Mouse (Mus musculus): ENCODE measurements around the gene Olfr64. TPM values are rescaled to one million over a fixed set of nuclear protein-coding genes. Genes with fewer than 3 reads are reported as not detected.

The Olfr64 gene
- not detected for polyA plus RNA-seq (2017; shearing (Covaris generic))

GRCm38 (mm10) chr7:103894385-103894784, at the start of gene Olfr64:
Gene Olfr64 (minus strand): TSS chr7:103894485.

DNA sequence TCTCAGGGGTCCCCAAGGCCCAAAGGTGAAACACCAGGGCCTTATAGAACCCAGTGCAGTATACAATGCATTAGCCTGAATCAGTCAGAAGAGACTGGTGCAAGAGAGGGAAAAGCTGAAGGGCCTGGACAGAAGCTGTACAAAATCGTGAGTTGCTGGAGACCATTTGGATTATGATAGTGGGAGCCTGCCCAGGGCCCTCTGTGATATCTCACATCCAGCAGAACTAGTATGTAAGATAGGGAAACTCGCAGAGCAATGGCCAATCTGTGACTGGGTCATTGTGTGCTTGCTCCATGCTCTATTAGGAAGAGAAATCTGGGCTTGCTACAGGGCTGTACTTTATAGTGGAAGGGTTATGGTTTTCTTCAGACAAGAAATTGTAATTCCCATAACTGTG, 40.0 kb upstream of the Olfr64 start, which contains the start of gene Olfr632:
TSS of gene Olfr632 (plus strand) at position 84 of the 400 bp plus-strand sequence.

GRCm38 (mm10) chr7:103928525-103928924, 34.2 kb upstream of the Olfr64 start, which contains the start of gene Olfr631:
Gene Olfr631 (plus strand): TSS chr7:103928825.

DNA sequence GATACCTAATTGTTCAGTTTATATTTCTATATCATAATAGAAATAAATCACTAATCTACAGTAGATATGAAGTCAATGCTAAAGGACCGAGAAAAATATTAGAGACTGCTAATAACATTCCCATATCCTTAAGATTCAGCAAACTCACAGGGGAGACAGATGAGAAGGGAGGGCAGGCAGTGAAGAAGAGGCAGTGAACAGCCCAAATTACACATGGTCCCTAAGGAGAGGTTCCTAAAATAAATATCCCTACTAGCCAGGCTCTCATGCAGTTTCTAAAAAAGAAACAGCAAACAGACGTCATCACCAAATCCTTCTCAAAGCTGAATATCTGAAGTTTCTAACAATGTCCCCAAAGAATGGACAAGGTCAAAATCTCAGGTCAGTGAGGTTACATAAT, 8.9 kb upstream of the Olfr64 start, which contains the start of gene Olfr65:
TSS of gene Olfr65 (plus strand) at position 301 of the 400 bp plus-strand sequence.

GRCm38 (mm10) chr7:103886152-103886551, 8.1 kb downstream of the Olfr64 start, which contains the start of gene Olfr66:
Gene Olfr66 (minus strand): TSS chr7:103886252.

DNA sequence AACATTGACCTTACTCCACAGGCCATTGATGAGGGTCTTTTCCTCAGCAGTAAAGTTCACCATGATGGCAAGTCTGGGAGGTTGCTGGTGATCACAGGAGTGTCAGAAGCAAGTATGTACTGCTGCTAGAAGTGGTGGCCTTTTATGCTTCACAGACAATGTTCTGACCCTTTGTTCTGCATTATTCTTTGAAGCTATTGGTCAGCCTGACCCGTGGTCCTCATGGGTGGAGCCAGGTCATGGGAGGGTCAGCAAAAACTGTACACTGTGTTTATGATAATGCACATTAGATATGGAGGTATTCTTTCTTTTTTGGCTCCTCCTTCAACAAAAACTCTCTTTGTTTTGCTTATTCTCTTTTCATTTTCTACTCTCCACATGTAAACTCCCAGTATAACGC, 41.2 kb downstream of the Olfr64 start, which contains the start of gene Hbb-y:
TSS of gene Hbb-y (minus strand) at position 127 of the 400 bp plus-strand sequence.

DNA sequence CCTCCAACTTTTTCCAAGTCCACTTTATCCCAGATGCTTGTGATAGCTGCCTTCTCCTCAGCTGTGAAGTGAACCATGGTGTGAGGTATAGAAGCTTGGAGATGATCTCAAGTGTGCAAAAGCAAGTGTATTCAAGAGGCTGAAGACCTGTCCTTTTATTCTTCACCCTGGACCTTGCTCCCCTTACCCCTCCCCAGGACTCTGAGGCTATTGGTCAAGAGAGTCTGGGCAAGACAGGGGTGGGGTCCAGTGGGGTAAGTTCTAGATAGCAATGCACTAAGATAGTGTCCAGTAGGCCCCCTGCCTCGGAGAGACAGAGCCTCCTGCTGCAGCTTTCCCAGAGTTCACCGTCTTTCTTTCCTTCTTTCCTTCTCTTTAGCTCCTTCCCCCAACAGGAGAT, 51.3 kb downstream of the Olfr64 start, which contains the start of gene Hbb-bh1:
TSS of gene Hbb-bh1 (minus strand) at position 131 of the 400 bp plus-strand sequence.

DNA sequence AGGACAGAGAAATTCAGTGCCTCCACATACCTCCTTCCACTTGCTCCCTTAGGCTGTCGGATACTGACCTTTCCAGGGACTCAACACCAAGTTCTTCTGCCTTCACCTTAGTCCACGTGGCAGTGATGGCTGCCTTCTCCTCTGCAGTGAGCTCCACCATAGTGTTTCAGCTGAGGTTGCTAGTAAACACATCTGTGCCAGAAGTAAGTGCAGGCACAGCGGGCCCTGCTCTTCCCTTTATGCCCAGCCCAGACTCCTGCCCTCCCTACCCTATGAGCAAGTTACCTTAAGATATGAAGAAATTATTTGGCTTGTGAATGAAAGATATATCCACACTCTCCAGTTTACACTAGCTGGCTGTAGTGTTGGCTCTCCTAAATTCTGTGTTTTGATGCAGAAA, 54.0 kb downstream of the Olfr64 start, which contains the start of gene Hbb-bh2:
TSS of gene Hbb-bh2 (minus strand) at position 253 of the 400 bp plus-strand sequence.

Other genes with a start within 250 kb of the Olfr64 start
- gene Olfr623, start 230.8 kb downstream of the Olfr64 start, polyA plus RNA-seq (2017; shearing (Covaris generic)) = not detected
- not detected for gene Olfr624, start 223.3 kb downstream of the Olfr64 start, polyA plus RNA-seq (2017; shearing (Covaris generic))
- gene Olfr625-ps1, start 211.8 kb downstream of the Olfr64 start, polyA plus RNA-seq (2017; shearing (Covaris generic)) = not detected
- gene Olfr243, start 179.8 kb downstream of the Olfr64 start, polyA plus RNA-seq (2017; shearing (Covaris generic)) = not detected
- not detected for gene Olfr628, start 164.1 kb downstream of the Olfr64 start, polyA plus RNA-seq (2017; shearing (Covaris generic))
- gene Olfr629, start 149.5 kb downstream of the Olfr64 start, polyA plus RNA-seq (2017; shearing (Covaris generic)) = not detected
- gene Olfr630, start 137.2 kb downstream of the Olfr64 start, polyA plus RNA-seq (2017; shearing (Covaris generic)) = not detected
- gene Olfr69, start 122.9 kb downstream of the Olfr64 start, polyA plus RNA-seq (2017; shearing (Covaris generic)) = not detected
- 0.09 TPM for gene Olfr68, start 114.8 kb downstream of the Olfr64 start, polyA plus RNA-seq (2017; shearing (Covaris generic))
- gene Olfr67, start 102.7 kb downstream of the Olfr64 start, polyA plus RNA-seq (2017; shearing (Covaris generic)) = not detected
- 19.9 TPM for gene Hbb-bt, start 80.5 kb downstream of the Olfr64 start, polyA plus RNA-seq (2017; shearing (Covaris generic))
- 82.8 TPM for gene Hbb-bs, start 66.4 kb downstream of the Olfr64 start, polyA plus RNA-seq (2017; shearing (Covaris generic))
- gene Hbb-bh2, start 54.0 kb downstream of the Olfr64 start, polyA plus RNA-seq (2017; shearing (Covaris generic)) = not detected
- not detected for gene Hbb-bh1, start 51.3 kb downstream of the Olfr64 start, polyA plus RNA-seq (2017; shearing (Covaris generic))
- not detected for gene Hbb-y, start 41.3 kb downstream of the Olfr64 start, polyA plus RNA-seq (2017; shearing (Covaris generic))
- gene Olfr66, start 8.2 kb downstream of the Olfr64 start, polyA plus RNA-seq (2017; shearing (Covaris generic)) = not detected
- not detected for gene Olfr65, start 9.0 kb upstream of the Olfr64 start, polyA plus RNA-seq (2017; shearing (Covaris generic))
- gene Olfr631, start 34.3 kb upstream of the Olfr64 start, polyA plus RNA-seq (2017; shearing (Covaris generic)) = not detected
- gene Olfr632, start 39.9 kb upstream of the Olfr64 start, polyA plus RNA-seq (2017; shearing (Covaris generic)) = not detected
- gene Olfr633, start 50.0 kb upstream of the Olfr64 start, polyA plus RNA-seq (2017; shearing (Covaris generic)) = not detected
- gene Olfr635, start 76.7 kb upstream of the Olfr64 start, polyA plus RNA-seq (2017; shearing (Covaris generic)) = 0.04 TPM
- gene Olfr638, start 104.3 kb upstream of the Olfr64 start, polyA plus RNA-seq (2017; shearing (Covaris generic)) = not detected
- gene Olfr639, start 122.8 kb upstream of the Olfr64 start, polyA plus RNA-seq (2017; shearing (Covaris generic)) = not detected
- gene Olfr640, start 131.1 kb upstream of the Olfr64 start, polyA plus RNA-seq (2017; shearing (Covaris generic)) = not detected
- gene Olfr641, start 141.0 kb upstream of the Olfr64 start, polyA plus RNA-seq (2017; shearing (Covaris generic)) = not detected
- gene Olfr642, start 158.2 kb upstream of the Olfr64 start, polyA plus RNA-seq (2017; shearing (Covaris generic)) = 0.06 TPM
- not detected for gene 4930516K23Rik, start 167.0 kb upstream of the Olfr64 start, polyA plus RNA-seq (2017; shearing (Covaris generic))
- gene Olfr644, start 177.4 kb upstream of the Olfr64 start, polyA plus RNA-seq (2017; shearing (Covaris generic)) = not detected
- not detected for gene Olfr645, start 191.0 kb upstream of the Olfr64 start, polyA plus RNA-seq (2017; shearing (Covaris generic))
- gene Olfr646, start 210.4 kb upstream of the Olfr64 start, polyA plus RNA-seq (2017; shearing (Covaris generic)) = not detected
- gene Ubqln5, start 235.3 kb upstream of the Olfr64 start, polyA plus RNA-seq (2017; shearing (Covaris generic)) = not detected
- gene Olfr643, start 242.9 kb upstream of the Olfr64 start, polyA plus RNA-seq (2017; shearing (Covaris generic)) = not detected
- gene Ubqln3, start 248.8 kb upstream of the Olfr64 start, polyA plus RNA-seq (2017; shearing (Covaris generic)) = not detected